Mouse (Mus musculus) brain, embryonic 18.5 days (tissue): ENCODE measurements at regions not wholly inside any gene's neighbourhood (a gene's known extent, or its start where the extent isn't known, plus 50 kb on each side); places are given as distances from the start of the nearest gene placed in this dataset.
"Not testable (repeated sequence)": the region's sequence is repeated elsewhere in the genome, so short reads cannot be mapped to it uniquely, and the experiment has no call there.

ENCODE experiments used
- DNase-seq: peaks from one replicate; pipeline ENCODE4 v3.0.0-alpha.2; 2012; ENCODE audit warnings: low read depth, low spot score

- DNase-seq: no peak
These were observed 307.7 kb upstream of the Adamts5 start for GRCm38 (mm10) chr16:86209319-86209718.

GRCm38 (mm10) chr16:86189874-86190273 is 288.2 kb upstream of the Adamts5 start:
- DNase-seq: no peak

DNA sequence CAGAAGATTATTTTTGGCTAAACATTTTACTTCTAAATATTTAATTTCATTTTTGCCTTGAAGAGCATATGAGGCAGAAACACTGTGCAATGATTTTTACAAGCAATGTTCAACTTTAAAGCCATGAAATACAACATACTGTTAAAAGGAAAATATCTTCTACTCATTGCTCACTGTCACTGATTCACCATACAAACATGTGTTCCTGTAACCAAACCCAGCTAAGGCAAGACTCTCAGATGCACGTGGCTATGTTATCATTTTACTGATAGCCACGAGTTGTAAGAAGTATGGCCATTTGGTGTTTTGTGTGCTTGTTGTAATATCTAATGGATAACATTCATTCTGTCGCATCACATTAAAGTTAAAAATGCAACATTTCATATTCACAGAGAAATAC is 287.3 kb upstream of the Adamts5 start:
- no peak for DNase-seq

GRCm38 (mm10) chr16:86187609-86188008 is 286.0 kb upstream of the Adamts5 start:
- not testable (repeated sequence) for DNase-seq

DNA sequence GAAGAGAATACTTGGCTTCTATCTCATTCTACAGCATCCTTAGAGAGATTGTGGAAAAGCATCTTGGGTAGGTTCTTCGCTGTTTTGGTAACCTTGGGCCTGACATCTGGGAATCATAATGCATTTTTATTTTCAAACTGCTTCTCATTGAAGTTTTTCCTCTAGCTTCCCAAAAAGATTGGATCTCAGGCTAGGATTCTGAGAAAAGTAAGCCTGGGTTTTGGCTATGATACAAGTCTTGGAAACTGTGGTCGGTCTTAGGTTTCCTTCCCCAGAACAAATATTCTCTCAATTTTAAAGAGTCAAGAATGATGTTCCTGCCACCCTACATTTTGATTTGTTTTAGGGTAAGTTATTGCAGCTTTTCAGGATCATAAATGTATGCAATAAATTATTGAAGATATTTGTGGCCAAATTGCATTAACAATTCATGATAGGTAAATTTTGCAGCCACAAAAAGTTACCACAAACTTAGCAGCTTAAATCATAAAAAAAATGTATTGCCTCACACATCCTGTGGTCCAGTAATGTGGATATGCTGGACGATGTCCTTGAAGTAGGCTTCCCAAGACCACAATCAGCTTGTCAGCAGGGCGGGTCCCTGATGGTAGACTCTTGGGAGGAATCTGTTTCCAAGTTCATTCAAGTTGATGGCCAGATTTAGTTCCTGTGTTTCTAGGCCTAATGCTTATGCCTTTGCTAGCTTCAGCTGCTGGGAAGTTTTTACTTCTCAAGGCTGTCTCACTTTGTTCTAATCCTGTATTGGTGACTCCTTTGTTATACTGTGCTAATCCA is 257.6 kb upstream of the Adamts5 start:
- no peak for DNase-seq

- no peak for DNase-seq
These were observed 236.5 kb upstream of the Adamts5 start for GRCm38 (mm10) chr16:86138171-86138570.

DNA sequence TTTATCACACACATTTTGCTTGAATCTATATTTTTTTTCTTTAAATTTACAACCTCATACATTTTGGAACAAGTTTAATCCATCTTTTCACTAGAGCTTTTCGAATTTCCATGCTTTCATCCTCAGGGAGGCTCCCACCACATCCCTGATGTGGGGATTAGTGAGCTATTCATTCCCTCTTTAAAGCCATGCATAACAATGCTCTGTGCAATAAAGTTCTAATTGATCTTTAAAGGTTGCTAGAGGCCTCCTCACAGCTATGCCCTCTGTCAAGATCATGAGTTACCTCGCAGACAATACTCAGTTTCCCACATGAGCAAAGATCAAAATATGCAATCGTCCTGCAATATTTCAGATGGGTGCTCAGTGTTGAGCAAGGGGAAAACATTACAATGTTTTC is 234.5 kb upstream of the Adamts5 start:
- no peak for DNase-seq

DNA sequence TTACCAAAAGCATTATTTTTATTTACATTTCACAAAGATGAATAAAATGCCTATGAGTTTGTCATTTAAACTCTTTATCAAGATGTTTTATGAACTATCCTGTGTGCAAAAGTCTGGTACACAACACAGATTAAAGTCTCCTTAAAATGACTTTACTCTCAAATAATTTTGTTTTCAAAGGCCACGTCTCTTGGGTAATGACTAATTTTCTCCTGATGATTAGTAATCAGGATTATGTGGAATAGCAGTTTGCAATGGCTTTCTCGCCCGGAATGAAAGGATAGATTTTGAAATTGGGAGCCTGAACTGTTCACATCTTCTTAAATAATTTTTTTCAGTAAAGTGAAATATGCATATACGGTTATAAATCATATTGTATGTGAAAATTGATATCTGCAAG is 225.8 kb upstream of the Adamts5 start:
- no peak for DNase-seq

DNA sequence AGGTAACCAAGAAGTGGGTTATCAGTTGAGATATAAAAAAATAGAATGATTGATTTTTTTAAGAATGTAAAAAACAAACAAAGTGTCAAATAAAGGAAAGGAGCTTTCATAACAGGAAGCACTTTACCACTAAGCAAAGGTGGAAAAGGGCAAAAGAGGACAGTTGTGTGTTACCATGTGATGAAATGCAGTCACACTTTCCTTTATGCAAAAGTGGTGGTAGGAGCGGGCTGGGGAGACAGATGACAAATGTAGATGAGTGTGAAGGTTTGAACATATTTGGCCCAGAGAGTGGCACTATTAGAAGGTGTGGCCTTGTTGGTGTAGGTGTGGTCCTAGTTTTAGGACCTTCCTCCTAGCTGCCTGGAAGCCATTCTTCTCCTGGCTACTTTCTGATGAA is 222.6 kb upstream of the Adamts5 start:
- no peak for DNase-seq

- no peak for DNase-seq
These were observed 221.3 kb upstream of the Adamts5 start for GRCm38 (mm10) chr16:86122936-86123335.

DNA sequence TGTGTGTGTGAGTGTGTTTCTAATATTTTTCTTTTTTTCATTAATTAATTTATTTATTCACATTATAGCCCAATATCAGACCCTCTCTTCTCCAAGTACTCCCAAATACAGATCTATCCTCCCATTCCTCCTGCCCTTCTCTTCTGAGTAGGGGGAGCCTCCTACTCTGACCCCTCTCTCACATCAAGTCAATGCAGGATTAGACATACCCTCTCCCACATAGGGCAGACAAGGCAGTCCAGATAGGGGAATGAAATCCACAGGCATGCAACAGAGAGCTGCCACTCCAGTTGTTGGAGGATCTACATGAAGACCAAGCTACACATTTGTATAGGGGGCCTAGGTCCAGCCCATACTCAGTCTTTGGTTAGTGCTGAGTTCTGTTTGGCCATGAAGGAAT is 216.3 kb upstream of the Adamts5 start:
- DNase-seq: no peak

DNA sequence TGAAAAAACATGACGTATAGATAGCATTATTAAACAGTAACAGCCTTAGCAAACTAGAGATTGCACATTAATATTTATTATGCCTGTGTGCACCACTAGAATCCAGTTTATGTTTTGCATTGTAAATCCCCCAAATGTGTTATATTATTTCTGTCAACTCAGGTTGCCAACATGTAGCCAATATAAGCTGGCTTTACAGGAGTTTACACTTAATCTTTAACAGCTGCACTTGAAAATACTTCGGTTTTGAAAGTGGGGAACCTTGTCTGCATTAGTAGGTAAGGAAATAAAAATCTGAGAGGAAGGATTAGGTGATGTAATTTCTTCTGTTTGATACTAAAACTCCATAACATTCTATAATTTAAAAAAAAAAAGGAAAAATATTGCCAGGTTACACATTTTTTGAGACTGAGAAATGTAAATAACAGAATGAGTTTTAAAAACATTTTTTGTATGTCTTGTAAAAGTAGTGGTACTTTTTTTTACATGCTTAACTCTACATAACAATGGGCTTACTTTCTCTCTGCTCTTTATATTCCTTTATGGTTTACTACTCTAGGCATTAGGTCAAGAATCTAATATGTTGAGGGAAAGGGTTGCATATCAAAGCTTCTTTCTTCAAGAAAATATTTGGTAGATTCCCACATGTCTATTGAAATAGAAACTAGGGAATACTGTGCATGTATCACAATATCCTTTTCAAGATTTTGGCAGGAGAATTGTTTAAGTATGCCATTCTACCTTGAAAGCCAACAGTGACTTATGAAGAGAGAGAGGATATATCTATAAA is 214.2 kb upstream of the Adamts5 start:
- no peak for DNase-seq

DNA sequence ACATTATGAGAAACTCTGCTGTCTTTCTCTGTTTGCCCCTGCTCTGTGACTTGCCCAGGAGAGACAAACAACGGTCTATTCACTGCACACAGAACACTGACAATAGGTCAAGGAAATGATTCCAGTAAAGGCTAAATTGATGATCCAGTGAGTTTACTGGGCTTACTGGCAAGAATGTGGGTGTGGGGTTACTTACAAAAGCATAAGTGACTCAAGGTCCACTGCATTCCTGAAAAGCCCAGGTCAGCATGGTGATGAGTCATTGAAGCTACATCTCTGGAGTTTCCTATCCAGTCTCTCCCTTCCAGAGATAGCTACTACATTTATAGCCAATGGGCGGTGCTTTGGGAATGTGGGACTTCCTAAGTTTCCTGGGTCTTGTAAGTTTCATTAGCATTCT is 192.8 kb upstream of the Adamts5 start:
- DNase-seq: no peak

DNA sequence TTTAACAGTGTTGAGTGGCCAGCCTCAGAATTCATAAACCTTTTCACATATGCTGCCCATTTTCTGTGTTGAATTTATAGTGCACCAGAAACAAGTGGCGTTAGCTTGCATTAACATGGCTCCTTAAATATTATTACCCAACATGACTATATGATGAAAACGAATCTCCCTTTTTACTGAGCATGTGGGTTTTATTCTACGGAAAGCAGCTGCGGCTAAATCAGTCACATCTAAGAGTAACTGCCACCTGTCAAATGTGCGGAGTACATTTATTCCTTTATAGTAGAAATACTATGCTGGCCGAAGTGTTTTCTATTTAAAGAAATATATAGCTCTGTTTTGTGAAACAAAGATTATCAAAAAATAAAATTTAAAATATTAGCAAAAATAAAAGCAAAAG is 188.5 kb upstream of the Adamts5 start:
- DNase-seq: no peak

GRCm38 (mm10) chr16:86087421-86087820 is 185.8 kb upstream of the Adamts5 start:
- DNase-seq: no peak

- DNase-seq: no peak
These were observed 166.2 kb upstream of the Adamts5 start for GRCm38 (mm10) chr16:86067628-86068364.

GRCm38 (mm10) chr16:86060087-86060486 is 158.5 kb upstream of the Adamts5 start:
- DNase-seq: no peak

DNA sequence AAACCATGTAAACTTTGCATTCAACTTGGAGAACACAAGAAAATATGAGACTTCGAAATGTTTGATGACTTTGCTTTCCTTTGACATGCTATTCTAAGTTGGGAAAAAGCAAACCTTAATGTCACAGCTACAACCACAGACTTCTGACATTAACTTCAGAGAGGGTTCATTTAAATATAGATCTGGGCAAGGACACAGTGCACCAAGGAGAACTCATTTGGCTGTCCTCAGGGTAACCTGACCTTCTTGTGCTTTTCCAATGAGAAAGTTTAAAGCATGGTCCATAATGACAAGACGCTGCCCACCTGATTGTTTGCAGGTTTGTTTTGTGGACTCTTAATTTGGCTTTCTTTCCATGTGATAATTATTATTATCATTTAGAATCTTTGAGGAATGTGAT is 143.1 kb upstream of the Adamts5 start:
- DNase-seq: no peak

- no peak for DNase-seq
These were observed 133.1 kb upstream of the Adamts5 start for GRCm38 (mm10) chr16:86034772-86035171.

DNA sequence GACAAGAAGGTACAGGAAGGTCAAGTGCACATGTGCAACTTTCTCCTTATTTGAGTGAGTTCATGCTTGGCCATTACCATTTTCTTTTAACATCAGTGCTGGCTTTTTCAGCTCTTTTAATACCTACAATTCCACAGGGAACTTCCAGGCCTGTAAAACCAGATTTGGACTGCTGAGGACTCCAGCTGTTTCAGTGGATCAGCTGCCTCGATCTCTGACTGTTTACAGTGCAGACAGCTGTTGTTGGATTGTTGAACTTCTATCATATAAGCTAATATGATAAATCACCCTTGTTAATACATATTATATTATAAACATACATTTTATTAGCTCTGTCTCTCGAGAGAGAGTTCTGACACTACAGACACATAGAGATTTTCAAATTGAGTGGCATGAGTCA is 126.1 kb upstream of the Adamts5 start:
- DNase-seq: no peak

DNA sequence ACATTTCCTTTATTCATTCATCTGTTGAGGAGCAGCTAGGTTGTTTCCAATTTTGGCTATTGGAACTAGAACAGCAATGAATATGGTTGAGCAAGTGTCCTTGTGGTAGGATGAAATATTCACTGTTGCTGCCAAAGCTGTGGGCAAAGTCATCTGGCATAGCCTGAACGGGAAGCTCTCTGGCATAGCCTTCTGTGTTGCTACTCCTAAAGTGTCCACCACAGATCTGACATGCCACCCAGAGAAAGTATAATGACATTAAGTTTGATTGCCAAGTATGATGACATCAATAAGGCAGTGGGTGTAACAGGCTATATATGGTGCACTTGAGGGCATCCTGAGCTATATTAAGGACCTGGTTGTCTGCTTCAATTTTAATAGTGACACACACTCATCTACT is 113.7 kb upstream of the Adamts5 start:
- DNase-seq: no peak

- DNase-seq: no peak
These were observed 109.4 kb upstream of the Adamts5 start for GRCm38 (mm10) chr16:86011051-86011450.
